ENCODE assay signal across 8 mouse cellular contexts in genomic region chr10:62055408-62055807, GRCm38 (mm10).
DNase-seq lines count a peak whose midpoint lies in the region; ATAC-seq and TF ChIP-seq lines count a peak whose summit lies in the region.

No protein-coding gene starts in this region.

- no peak for TF ChIP-seq EP300 in ES-Bruce4 (IDR thresholded peaks at IDR 0.05; ENCODE audit: insufficient read depth, low read depth, low read length)

- no peaks in the 10 kb centered on the region for H3K36me3 ChIP-seq in ES-Bruce4 (ENCODE audit: control insufficient read depth, insufficient read depth, low read length, poor library complexity, severe bottlenecking)
- H3K36me3 ChIP-seq in neural tube, embryonic 11.5 days (ENCODE audit: control insufficient read depth, insufficient read depth, low read length), result no peaks in the 10 kb centered on the region

- ATAC-seq in neural tube, embryonic 11.5 days (ENCODE audit: insufficient read depth, low FRiP score, low TSS enrichment), result no peak

- H3K9me3 ChIP-seq in ES-Bruce4 (replicated peaks; ENCODE audit: control insufficient read depth, insufficient read depth, low read length, poor library complexity, severe bottlenecking), result no peaks in the 10 kb centered on the region
- no peaks in the 10 kb centered on the region for H3K9me3 ChIP-seq in neural tube, embryonic 11.5 days (ENCODE audit: control insufficient read depth, low read length)

- WGBS in neural tube, embryonic 11.5 days, result 55% methylated on average over 2 of the region's 2 CpGs

- TF ChIP-seq CTCF in ES-Bruce4 (IDR thresholded peaks at IDR 0.05; ENCODE audit: low read depth, low read length), result peak; percentile 63
- peak; percentile 74 for TF ChIP-seq CTCF in brain, embryonic 14.5 days (IDR thresholded peaks at IDR 0.05; ENCODE audit: borderline replicate concordance, extremely low read depth, insufficient read depth, insufficient read length)

- no peak overlapping the region for H3K9ac ChIP-seq in ES-Bruce4 (ENCODE audit: low read depth, poor library complexity, severe bottlenecking)
- no peak overlapping the region; the same call in 1 of the 2 replicates for H3K9ac ChIP-seq in neural tube, embryonic 11.5 days (ENCODE audit: low read length)

- no peak overlapping the region for H3K4me3 ChIP-seq in ES-Bruce4 (ENCODE audit: low read depth, low read length)
- H3K4me3 ChIP-seq in neural tube, embryonic 11.5 days (ENCODE audit: low read depth, low read length), result no peak overlapping the region

- intact Hi-C loops in heart, postnatal 10 days (cut with DNase I), result loop anchor here (1.0 to 5.0 kb wide), 2 partner anchors 47 to 218 kb away; no protein-coding TSS in a partner anchor
- intact Hi-C loops in left cerebral cortex, postnatal 10 days (cut with DNase I), result loop anchor here (2.0 kb wide), 1 partner anchor 45 kb away; no protein-coding TSS in a partner anchor

- no peaks in the 10 kb centered on the region for H3K4me1 ChIP-seq in ES-Bruce4 (ENCODE audit: control insufficient read depth, insufficient read depth, low read length)
- peaks cover 17% of the 10 kb centered on the region for H3K4me1 ChIP-seq in neural tube, embryonic 11.5 days (ENCODE audit: control insufficient read depth, insufficient read depth, low read length)

- no peaks in the 10 kb centered on the region for H3K27me3 ChIP-seq in ES-Bruce4 (ENCODE audit: control insufficient read depth, insufficient read depth, low read length, poor library complexity, severe bottlenecking)
- no peaks in the 10 kb centered on the region for H3K27me3 ChIP-seq in neural tube, embryonic 11.5 days (ENCODE audit: control insufficient read depth, insufficient read depth, low read length)

- no peak overlapping the region for H3K4me2 ChIP-seq in neural tube, embryonic 11.5 days (ENCODE audit: low read depth)

- H3K27ac ChIP-seq in ES-Bruce4 (ENCODE audit: insufficient read depth, low read length), result no peak overlapping the region
- no peak overlapping the region for H3K27ac ChIP-seq in neural tube, embryonic 11.5 days (ENCODE audit: low read depth, low read length)

- TF ChIP-seq POLR2A in ES-Bruce4 (IDR thresholded peaks at IDR 0.05; ENCODE audit: insufficient read depth, low read length), result no peak
- no peak for TF ChIP-seq POLR2A in brain, embryonic 14.5 days (IDR thresholded peaks at IDR 0.05; ENCODE audit: borderline replicate concordance, extremely low read depth, insufficient read depth, insufficient read length, poor library complexity, severe bottlenecking)

- peak; percentile 43 to 71 for DNase-seq in heart, postnatal 10 days
- DNase-seq in heart, adult 9 months (ENCODE audit: low spot score in 2 of 2), result no peak
- peak; percentile 81 for DNase-seq in brain, embryonic 14.5 days (ENCODE audit: low read depth)
- DNase-seq in frontal cortex, postnatal 25 days (ENCODE audit: low spot score in 2 of 2), result peak; percentile 33 to 47
- DNase-seq in left cerebral cortex, postnatal 10 days (ENCODE audit: extremely low spot score in 1 of 2, low spot score in 2 of 2), result peak; percentile 20 to 71
- peak; percentile 67 for DNase-seq in neural tube, embryonic 11.5 days (ENCODE audit: low spot score)
- no peak for DNase-seq in spleen, postnatal 36 days (ENCODE audit: low spot score in 2 of 2)

Comparison
In these comparisons a context has a peak if more than half of its experiments do, and no peak if none do; other contexts are left out.
1. DNase-seq: peak in heart, postnatal 10 days (2 of 2), brain, embryonic 14.5 days (single experiment), frontal cortex, postnatal 25 days (2 of 2), left cerebral cortex, postnatal 10 days (2 of 2) and neural tube, embryonic 11.5 days (single experiment); none in heart, adult 9 months (0 of 2) and spleen, postnatal 36 days (0 of 2).